Mouse (Mus musculus): ENCODE results near the gene Flt1. TPM values are rescaled to one million over a fixed set of nuclear protein-coding genes. Genes with fewer than 3 reads are reported as not detected.

Flt1 gene
- 14.7 TPM for polyA plus RNA-seq (2021)

DNA sequence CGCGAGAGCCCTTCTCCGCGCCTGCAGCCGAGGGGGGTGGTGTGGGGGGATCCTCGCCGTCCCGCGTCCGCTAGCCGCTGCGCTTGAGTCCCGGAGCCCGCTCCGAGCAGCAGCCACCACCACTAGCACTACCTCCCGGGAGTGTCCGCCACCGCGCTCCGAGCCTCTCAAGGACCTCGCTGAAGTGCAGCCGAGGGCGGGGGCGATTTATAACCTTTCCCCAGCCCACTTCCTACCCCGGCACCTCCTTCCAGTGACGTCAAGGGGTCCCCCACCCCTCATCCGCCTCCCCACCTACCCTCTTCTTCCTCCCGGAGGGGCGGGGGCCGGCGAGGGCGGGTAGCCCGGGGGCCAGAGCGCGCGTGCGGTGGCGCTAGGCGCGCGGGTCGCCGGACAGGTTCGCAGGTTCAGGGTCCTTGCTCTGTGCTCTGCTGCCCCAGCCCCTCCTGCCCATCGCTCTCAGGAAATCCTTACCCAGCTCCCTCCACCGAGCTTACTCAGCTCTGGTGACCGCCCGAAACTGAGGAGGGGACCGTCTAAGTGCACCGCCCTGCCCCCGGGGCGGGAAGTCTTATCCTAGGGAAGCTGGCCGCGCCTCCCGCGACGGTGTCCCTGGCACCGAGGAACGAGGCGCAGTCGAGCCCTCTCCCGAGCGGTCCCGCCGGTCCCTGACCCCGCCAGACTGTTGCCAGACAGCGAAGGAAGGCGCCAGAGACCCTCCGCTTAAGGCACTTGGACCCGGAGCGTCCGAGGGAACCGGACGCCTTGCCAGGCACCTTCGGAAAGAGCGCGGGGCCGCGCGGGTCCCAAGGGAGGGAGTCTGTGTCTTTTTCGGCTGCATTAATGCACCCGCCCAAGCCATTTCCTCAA is at the start of gene Flt1:
Gene Flt1, minus strand, starts transcription at position 181 of the 870 bp plus-strand sequence.
- no peaks in the 10 kb centered on the region for H3K27me3 ChIP-seq
- in situ Hi-C loops (cut with MboI; ENCODE audit: low pct_unique_long_range_greater_than_20kb): no loop called here
- TF ChIP-seq CTCF (IDR thresholded peaks at IDR 0.05): no peak
- ChIA-PET CTCF (interaction anchor here (1.0 to 1.7 kb wide), 3 partner anchors 19 to 146 kb away, joined by 3 to 4 read pairs (median 4); no protein-coding TSS in a partner anchor), POLR2A (interaction anchor here (0.8 kb wide), 1 partner anchor 63 kb away, joined by 4 read pairs; no protein-coding TSS in a partner anchor)
- DNase-seq (ENCODE audit: low read depth, low spot score): no peak
- ATAC-seq: no peak

GRCm38 (mm10) chr5:147775222-147775621 is 49.4 kb upstream of the Flt1 start:
- H3K27me3 ChIP-seq: no peaks in the 10 kb centered on the region
- in situ Hi-C loops (cut with MboI; ENCODE audit: low pct_unique_long_range_greater_than_20kb): no loop called here
- CTCF ChIA-PET: interaction anchor here (1.1 kb wide), 1 partner anchor 73 kb away, joined by 3 read pairs; no protein-coding TSS in a partner anchor
- POLR2A ChIA-PET: interaction anchor here (0.7 kb wide), 1 partner anchor 64 kb away, joined by 3 read pairs; no protein-coding TSS in a partner anchor
- ATAC-seq (no peak), DNase-seq (ENCODE audit: low read depth, low spot score) (no peak)
- TF ChIP-seq CTCF (IDR thresholded peaks at IDR 0.05): no peak

DNA sequence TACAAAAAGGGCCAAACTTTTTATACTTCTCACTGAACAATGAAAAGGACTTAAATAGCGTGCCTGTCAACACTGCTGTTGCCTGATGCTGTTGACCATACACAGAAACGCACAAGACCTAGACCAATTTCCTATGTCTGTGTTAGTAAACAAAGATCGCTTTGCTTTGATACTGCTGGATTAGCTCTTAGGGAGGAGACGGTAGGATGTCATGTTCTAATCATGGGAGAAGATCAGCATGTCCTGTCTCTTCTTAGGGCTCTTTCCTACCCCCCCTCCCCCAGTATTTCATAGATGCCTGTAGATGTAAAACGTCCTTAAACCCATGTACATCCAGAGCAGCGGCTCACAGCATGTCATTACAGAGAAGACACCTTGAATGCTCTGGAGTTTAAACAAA is 44.1 kb upstream of the Flt1 start:
- in situ Hi-C loops (cut with MboI; ENCODE audit: low pct_unique_long_range_greater_than_20kb): no loop called here
- H3K27me3 ChIP-seq: no peaks in the 10 kb centered on the region
- no peak for TF ChIP-seq CTCF (IDR thresholded peaks at IDR 0.05)
- POLR2A ChIA-PET: no interaction called here
- ATAC-seq: no peak
- CTCF ChIA-PET: no interaction called here
- no peak for DNase-seq (ENCODE audit: low read depth, low spot score)

DNA sequence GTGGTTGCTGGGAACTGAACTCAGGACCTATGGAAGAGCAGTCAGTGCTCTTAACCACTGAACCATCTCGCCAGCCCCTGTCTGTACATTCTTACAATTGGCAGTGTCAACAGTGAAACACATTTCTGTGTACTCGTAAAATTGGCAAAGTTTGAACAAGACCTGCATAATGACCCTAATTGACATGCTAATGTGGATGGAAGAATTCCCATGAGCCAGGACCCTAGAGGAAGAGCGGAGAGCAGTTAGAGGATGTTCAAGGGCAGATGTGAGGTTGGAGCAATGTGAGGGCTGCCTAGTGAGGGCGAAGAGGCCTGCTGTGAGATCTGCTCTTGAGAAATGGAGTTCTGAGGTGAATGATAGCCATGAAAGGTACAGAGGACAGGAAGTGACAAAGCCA is 38.2 kb upstream of the Flt1 start:
- CTCF ChIA-PET: no interaction called here
- no peaks in the 10 kb centered on the region for H3K27me3 ChIP-seq
- DNase-seq (ENCODE audit: low read depth, low spot score) (no peak), ATAC-seq (no peak)
- POLR2A ChIA-PET: no interaction called here
- in situ Hi-C loops (cut with MboI; ENCODE audit: low pct_unique_long_range_greater_than_20kb): no loop called here
- no peak for TF ChIP-seq CTCF (IDR thresholded peaks at IDR 0.05)

GRCm38 (mm10) chr5:147761984-147762383 is 36.2 kb upstream of the Flt1 start:
- no peak for TF ChIP-seq CTCF (IDR thresholded peaks at IDR 0.05)
- ChIA-PET POLR2A (no interaction called here), CTCF (no interaction called here)
- DNase-seq (ENCODE audit: low read depth, low spot score) (no peak), ATAC-seq (no peak)
- in situ Hi-C loops (cut with MboI; ENCODE audit: low pct_unique_long_range_greater_than_20kb): no loop called here
- no peaks in the 10 kb centered on the region for H3K27me3 ChIP-seq

DNA sequence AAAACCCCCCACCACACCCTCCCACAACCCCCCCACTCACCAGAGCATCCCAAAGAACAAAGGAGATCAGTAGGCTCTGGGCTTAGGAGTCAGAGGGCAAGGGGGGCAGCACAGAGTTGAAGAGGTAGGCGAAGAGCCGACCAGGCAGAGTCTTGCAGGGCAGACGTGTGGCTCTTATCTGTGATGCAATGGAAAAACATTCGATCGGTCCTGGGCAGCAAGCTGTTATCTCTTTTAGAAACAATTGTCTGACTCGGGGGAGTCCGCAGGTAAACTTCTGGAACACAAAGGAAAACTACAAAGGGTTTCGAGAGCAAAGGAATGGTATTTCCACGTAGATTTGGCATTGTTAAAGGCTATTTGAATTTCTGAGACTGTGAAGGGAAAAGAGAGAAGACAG is 35.5 kb upstream of the Flt1 start:
- ChIA-PET CTCF (no interaction called here), POLR2A (no interaction called here)
- no peak for ATAC-seq

GRCm38 (mm10) chr5:147758640-147759319 is 33.0 kb upstream of the Flt1 start:
- in situ Hi-C loops (cut with MboI; ENCODE audit: low pct_unique_long_range_greater_than_20kb): no loop called here

More for the DNA sequence above, 35.5 kb upstream of the Flt1 start:
- no peaks in the 10 kb centered on the region for H3K27me3 ChIP-seq
- in situ Hi-C loops (cut with MboI; ENCODE audit: low pct_unique_long_range_greater_than_20kb): no loop called here
- DNase-seq (ENCODE audit: low read depth, low spot score): no peak
- no peak for TF ChIP-seq CTCF (IDR thresholded peaks at IDR 0.05)

GRCm38 (mm10) chr5:147757832-147758587 is 32.2 kb upstream of the Flt1 start:
- no peaks in the 10 kb centered on the region for H3K27me3 ChIP-seq
- in situ Hi-C loops (cut with MboI; ENCODE audit: low pct_unique_long_range_greater_than_20kb): no loop called here
- ATAC-seq (no peak), DNase-seq (ENCODE audit: low read depth, low spot score) (no peak)
- no peak for TF ChIP-seq CTCF (IDR thresholded peaks at IDR 0.05)
- CTCF ChIA-PET: interaction anchor here (1.4 kb wide), 1 partner anchor 10 kb away, joined by 4 read pairs; no protein-coding TSS in a partner anchor
- POLR2A ChIA-PET: no interaction called here

More at GRCm38 (mm10) chr5:147758640-147759319, 33.0 kb upstream of the Flt1 start:
- DNase-seq (ENCODE audit: low read depth, low spot score): no peak
- ATAC-seq: no peak
- CTCF ChIA-PET: interaction anchor here (1.4 kb wide), 1 partner anchor 11 kb away, joined by 4 read pairs; no protein-coding TSS in a partner anchor
- TF ChIP-seq CTCF (IDR thresholded peaks at IDR 0.05): no peak
- POLR2A ChIA-PET: no interaction called here
- H3K27me3 ChIP-seq: no peaks in the 10 kb centered on the region

- no peaks in the 10 kb centered on the region for H3K27me3 ChIP-seq
- ChIA-PET CTCF (no interaction called here), POLR2A (no interaction called here)
- TF ChIP-seq CTCF (IDR thresholded peaks at IDR 0.05): no peak
- in situ Hi-C loops (cut with MboI; ENCODE audit: low pct_unique_long_range_greater_than_20kb): no loop called here
- no peak for DNase-seq (ENCODE audit: low read depth, low spot score)
- no peak for ATAC-seq
These were observed 27.1 kb upstream of the Flt1 start for GRCm38 (mm10) chr5:147752914-147753341.

DNA sequence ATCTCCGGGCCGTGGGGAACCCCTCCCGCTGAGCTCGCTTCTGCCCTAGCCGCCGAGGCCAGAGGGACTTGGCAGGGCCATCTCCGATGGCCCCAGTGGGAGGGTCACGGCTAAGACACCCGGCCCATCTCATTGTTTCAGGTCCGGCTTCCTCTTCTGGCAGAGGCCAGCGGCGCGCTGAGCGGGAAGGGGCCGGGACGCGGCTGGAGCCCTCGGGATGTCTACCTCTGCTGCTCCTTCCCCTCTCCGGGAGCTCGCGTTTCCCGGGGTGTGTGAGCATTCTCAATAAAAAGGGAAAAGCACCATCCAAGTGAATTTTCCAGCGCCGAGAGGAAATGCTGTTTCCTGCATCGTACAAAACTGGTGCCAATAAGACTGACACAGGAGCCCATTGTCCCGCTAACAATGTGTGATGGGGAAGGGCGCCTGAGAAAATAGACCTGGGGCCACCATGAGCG is 25.9 kb upstream of the Flt1 start:
- POLR2A ChIA-PET: no interaction called here
- DNase-seq (ENCODE audit: low read depth, low spot score) (no peak), ATAC-seq (no peak)
- CTCF ChIA-PET: no interaction called here
- in situ Hi-C loops (cut with MboI; ENCODE audit: low pct_unique_long_range_greater_than_20kb): no loop called here
- H3K27me3 ChIP-seq: no peaks in the 10 kb centered on the region
- no peak for TF ChIP-seq CTCF (IDR thresholded peaks at IDR 0.05)

Data from Patski (cell line).